Mouse (Mus musculus): ENCODE measurements around the gene Cfd.

- TF ChIP-seq CTCF (IDR thresholded peaks at IDR 0.05; ENCODE audit: low read depth) (no peak), EP300 (optimal IDR thresholded peaks at IDR 0.05) (no peak)
Observed at GRCm38 (mm10) chr10:79896306-79896705, 5.7 kb downstream of the Cfd start.
